Mouse (Mus musculus) embryonic facial prominence, embryonic 15.5 days (tissue): ENCODE measurements around the gene Cib3. TPM values are rescaled to one million over a fixed set of nuclear protein-coding genes. Genes with fewer than 3 reads are reported as not detected.

Experiments used
- ATAC-seq: fragments of 200-750 bp; cut with Nextera tagmentation; 2 replicates; pipeline ENCODE4 v1.8.0; 2017; ENCODE audit warnings: low read depth, moderate TSS enrichment; ENCODE audit not compliant: insufficient number of reproducible peaks, low FRiP score, low TSS enrichment
- H3K27ac ChIP-seq: fragments of 300-500 bp; sonication (generic); replicated peaks from 2 replicates; pipeline ENCODE4 v1.5.1; 2015; ENCODE audit warnings: mild to moderate bottlenecking, inconsistent platforms
- H3K27me3 ChIP-seq: fragments of 300-500 bp; sonication (generic); 2 replicates; pipeline ENCODE4 v1.6.1; 2015; ENCODE audit warnings: inconsistent platforms
- H3K36me3 ChIP-seq: fragments of 300-500 bp; sonication (generic); 2 replicates; pipeline ENCODE4 v1.6.1; 2015; ENCODE audit warnings: mild to moderate bottlenecking, inconsistent platforms
- H3K4me1 ChIP-seq: fragments of 300-500 bp; sonication (generic); 2 replicates; pipeline ENCODE4 v1.6.1; 2015; ENCODE audit warnings: inconsistent platforms
- H3K4me2 ChIP-seq: fragments of 300-500 bp; sonication (generic); replicated peaks from 2 replicates; pipeline ENCODE4 v1.6.1; 2015; ENCODE audit warnings: mild to moderate bottlenecking, inconsistent platforms
- H3K4me3 ChIP-seq: fragments of 300-500 bp; sonication (generic); replicated peaks from 2 replicates; pipeline ENCODE4 v1.5.1; 2015; ENCODE audit warnings: mild to moderate bottlenecking, inconsistent platforms
- H3K9ac ChIP-seq: fragments of 300-500 bp; sonication (generic); 2 replicates; pipeline ENCODE4 v1.6.1; 2015; ENCODE audit warnings: inconsistent platforms
- H3K9me3 ChIP-seq: fragments of 300-500 bp; sonication (generic); replicated peaks from 2 replicates; pipeline ENCODE4 v1.6.1; 2016; ENCODE audit warnings: inconsistent platforms
- WGBS: fragments of 180-500 bp; shearing (Covaris S2); methylation state at CpG from one replicate; pipeline ENCODE4 v1.1.7; 2015; 5-methylcytosine and 5-hydroxymethylcytosine counted together
- polyA plus RNA-seq: library from polyadenylated mRNA; unstranded; fragments of >200 nt; fragmentation: Nextera tagmentation; extraction: Ambion mirVana; gene quantifications from 2 replicates; pipeline ENCODE4 v1.2.1, GENCODE M21; 2015

The Cib3 gene
- 0.31 TPM in 1 of 2 replicates, not detected in the other for polyA plus RNA-seq

- H3K4me3 ChIP-seq, result no peak within 1 kb of the TSS
- WGBS, result 36% methylated on average over 4 of the region's 4 CpGs
- no peaks in the 10 kb centered on the region for H3K9me3 ChIP-seq
These were observed at the start of gene Cib3 for GRCm38 (mm10) chr8:72212751-72213150. Gene Cib3, minus strand, starts transcription at chr8:72212837.

GRCm38 (mm10) chr8:72261872-72262271, 49.2 kb upstream of the Cib3 start:
- no peak overlapping the region for H3K27ac ChIP-seq
- no peak overlapping the region for H3K9ac ChIP-seq
- H3K27me3 ChIP-seq, result no peaks in the 10 kb centered on the region
- no peaks in the 10 kb centered on the region for H3K4me1 ChIP-seq
- no peak for ATAC-seq
- no peaks in the 10 kb centered on the region for H3K9me3 ChIP-seq
- WGBS, result 46% methylated on average over 5 of the region's 5 CpGs
- H3K4me2 ChIP-seq, result no peak overlapping the region
- no peak overlapping the region for H3K4me3 ChIP-seq
- H3K36me3 ChIP-seq, result no peaks in the 10 kb centered on the region

More at GRCm38 (mm10) chr8:72212751-72213150, at the start of gene Cib3:
- Histone ChIP-seq H3K4me2 (no peak within 1 kb of the TSS), H3K36me3 (no peaks in the 10 kb centered on the region), H3K27ac (no peak within 1 kb of the TSS), H3K9ac (no peak within 1 kb of the TSS), H3K4me1 (no peaks in the 10 kb centered on the region), H3K27me3 (0 out of 2 replicates have a peak, but pooled peaks cover 2% of the 10 kb centered on the region)
- no peak for ATAC-seq

- no peaks in the 10 kb centered on the region for H3K27me3 ChIP-seq
- no peak overlapping the region for H3K4me2 ChIP-seq
- ATAC-seq, result no peak
- no peak overlapping the region for H3K9ac ChIP-seq
- H3K4me1 ChIP-seq, result no peaks in the 10 kb centered on the region
- no peak overlapping the region for H3K4me3 ChIP-seq
- H3K9me3 ChIP-seq, result no peaks in the 10 kb centered on the region
- H3K27ac ChIP-seq, result no peak overlapping the region
- no peaks in the 10 kb centered on the region for H3K36me3 ChIP-seq
These were observed 48.8 kb upstream of the Cib3 start for GRCm38 (mm10) chr8:72261431-72261830.

GRCm38 (mm10) chr8:72261019-72261418, 48.4 kb upstream of the Cib3 start:
- 0 out of 2 replicates have a peak, but pooled peaks cover under 1% of the 10 kb centered on the region for H3K36me3 ChIP-seq

GRCm38 (mm10) chr8:72260585-72260984, 47.9 kb upstream of the Cib3 start:
- no peak overlapping the region for H3K27ac ChIP-seq
- peaks cover 4% of the 10 kb centered on the region; the same call in 1 of the 2 replicates for H3K36me3 ChIP-seq

More at GRCm38 (mm10) chr8:72261019-72261418, 48.4 kb upstream of the Cib3 start:
- no peak overlapping the region for H3K4me2 ChIP-seq
- H3K9me3 ChIP-seq, result no peaks in the 10 kb centered on the region
- no peak overlapping the region for H3K9ac ChIP-seq
- ATAC-seq, result 0 out of 2 replicates have a peak, but pooled peaks have one; percentile 32
- no peaks in the 10 kb centered on the region for H3K4me1 ChIP-seq
- WGBS, result 24% methylated on average over 2 of the region's 2 CpGs
- no peak overlapping the region for H3K27ac ChIP-seq
- no peak overlapping the region for H3K4me3 ChIP-seq
- H3K27me3 ChIP-seq, result no peaks in the 10 kb centered on the region

GRCm38 (mm10) chr8:72259862-72260261, 47.2 kb upstream of the Cib3 start:
- Histone ChIP-seq H3K4me1 (no peaks in the 10 kb centered on the region), H3K27me3 (no peaks in the 10 kb centered on the region), H3K36me3 (peaks cover 11% of the 10 kb centered on the region; the same call in 1 of the 2 replicates), H3K4me2 (no peak overlapping the region), H3K9me3 (no peaks in the 10 kb centered on the region), H3K4me3 (no peak overlapping the region), H3K27ac (no peak overlapping the region), H3K9ac (no peak overlapping the region)
- no peak for ATAC-seq
- WGBS, result 53% methylated on average over 2 of the region's 2 CpGs

More at GRCm38 (mm10) chr8:72260585-72260984, 47.9 kb upstream of the Cib3 start:
- Histone ChIP-seq H3K27me3 (no peaks in the 10 kb centered on the region), H3K9me3 (no peaks in the 10 kb centered on the region), H3K4me3 (no peak overlapping the region), H3K9ac (no peak overlapping the region), H3K4me1 (no peaks in the 10 kb centered on the region), H3K4me2 (no peak overlapping the region)
- peak; percentile 26; the same call in 1 of the 2 replicates for ATAC-seq
- WGBS, result 40% methylated on average over 4 of the region's 4 CpGs

GRCm38 (mm10) chr8:72257902-72258238, 45.2 kb upstream of the Cib3 start:
- H3K9ac ChIP-seq, result no peak overlapping the region
- 87% methylated on average over 1 of the region's 1 CpGs for WGBS
- H3K4me2 ChIP-seq, result no peak overlapping the region
- no peak overlapping the region for H3K27ac ChIP-seq
- H3K9me3 ChIP-seq, result no peaks in the 10 kb centered on the region
- no peak for ATAC-seq
- no peak overlapping the region for H3K4me3 ChIP-seq
- no peaks in the 10 kb centered on the region for H3K4me1 ChIP-seq
- no peaks in the 10 kb centered on the region for H3K27me3 ChIP-seq
- H3K36me3 ChIP-seq, result peaks cover 28% of the 10 kb centered on the region

GRCm38 (mm10) chr8:72257171-72257901, 44.7 kb upstream of the Cib3 start:
- Histone ChIP-seq H3K27me3 (no peaks in the 10 kb centered on the region), H3K4me1 (no peaks in the 10 kb centered on the region), H3K36me3 (peaks cover 33% of the 10 kb centered on the region), H3K27ac (no peak overlapping the region), H3K4me3 (no peak overlapping the region), H3K9ac (no peak overlapping the region), H3K9me3 (no peaks in the 10 kb centered on the region), H3K4me2 (no peak overlapping the region)
- no peak for ATAC-seq
- WGBS, result 50% methylated on average over 7 of the region's 7 CpGs

- WGBS, result 78% methylated on average over 2 of the region's 2 CpGs
- peaks cover 27% of the 10 kb centered on the region for H3K36me3 ChIP-seq
- no peaks in the 10 kb centered on the region for H3K27me3 ChIP-seq
- no peak for ATAC-seq
- H3K27ac ChIP-seq, result no peak overlapping the region
- H3K9me3 ChIP-seq, result no peaks in the 10 kb centered on the region
- peaks cover 17% of the 10 kb centered on the region for H3K4me1 ChIP-seq
- H3K9ac ChIP-seq, result no peak overlapping the region
- no peak overlapping the region for H3K4me3 ChIP-seq
- no peak overlapping the region for H3K4me2 ChIP-seq
These were observed 32.0 kb upstream of the Cib3 start for GRCm38 (mm10) chr8:72244610-72245009.

- Histone ChIP-seq H3K27me3 (no peaks in the 10 kb centered on the region), H3K9ac (no peak overlapping the region), H3K36me3 (peaks cover 14% of the 10 kb centered on the region), H3K4me3 (no peak overlapping the region), H3K27ac (no peak overlapping the region), H3K4me1 (peaks cover 22% of the 10 kb centered on the region), H3K9me3 (no peaks in the 10 kb centered on the region), H3K4me2 (no peak overlapping the region)
- no peak for ATAC-seq
- WGBS, result 91% methylated on average over 1 of the region's 1 CpGs
These were observed 29.6 kb upstream of the Cib3 start for GRCm38 (mm10) chr8:72242226-72242625.

GRCm38 (mm10) chr8:72240951-72241350, 28.3 kb upstream of the Cib3 start:
- Histone ChIP-seq H3K4me2 (peak overlapping the region; percentile 72), H3K4me1 (peaks cover 22% of the 10 kb centered on the region), H3K9me3 (no peaks in the 10 kb centered on the region), H3K27me3 (no peaks in the 10 kb centered on the region), H3K9ac (peak overlapping the region; percentile 53; the same call in 1 of the 2 replicates), H3K36me3 (peaks cover 4% of the 10 kb centered on the region; the same call in 1 of the 2 replicates), H3K4me3 (peak overlapping the region; percentile 79), H3K27ac (no peak overlapping the region)
- WGBS, result 69% methylated on average over 7 of the region's 7 CpGs
- no peak for ATAC-seq

- H3K27me3 ChIP-seq, result no peaks in the 10 kb centered on the region
- peaks cover 4% of the 10 kb centered on the region; the same call in 1 of the 2 replicates for H3K36me3 ChIP-seq
- H3K4me2 ChIP-seq, result peak overlapping the region; percentile 72
- H3K9me3 ChIP-seq, result no peaks in the 10 kb centered on the region
- H3K4me3 ChIP-seq, result peak overlapping the region; percentile 79
- peaks cover 22% of the 10 kb centered on the region for H3K4me1 ChIP-seq
- WGBS, result under 1% methylated on average over 24 of the region's 24 CpGs
- ATAC-seq, result no peak; the same call in 1 of the 2 replicates
- H3K9ac ChIP-seq, result peak overlapping the region; percentile 53
- peak overlapping the region; percentile 97 for H3K27ac ChIP-seq
These were observed 27.7 kb upstream of the Cib3 start for GRCm38 (mm10) chr8:72240403-72240763.
